Mouse (Mus musculus) intestine, embryonic 14.5 days (tissue): ENCODE results near the gene Ptbp1. TPM values are rescaled to one million over a fixed set of nuclear protein-coding genes. Genes with fewer than 3 reads are reported as not detected.

Experiments used
- ATAC-seq: fragments of 200-750 bp; cut with Nextera tagmentation; replicated peaks from 2 replicates; pipeline ENCODE4 v1.8.0; 2017; ENCODE audit warnings: low read depth, moderate number of reproducible peaks, moderate TSS enrichment, moderate library complexity; ENCODE audit not compliant: low FRiP score, low TSS enrichment
- DNase-seq: peaks from one replicate; pipeline ENCODE4 v3.0.0-alpha.2; 2018; ENCODE audit warnings: low spot score
- H3K27ac ChIP-seq: fragments of 300-500 bp; sonication (generic); 2 replicates; pipeline ENCODE4 v1.5.1; 2014; ENCODE audit warnings: low read depth, mild to moderate bottlenecking, control low read depth
- H3K27me3 ChIP-seq: fragments of 300-500 bp; sonication (generic); replicated peaks from 2 replicates; pipeline ENCODE4 v1.6.1; 2014; ENCODE audit warnings: low read length, control low read depth; ENCODE audit not compliant: control insufficient read depth, insufficient read depth
- H3K36me3 ChIP-seq: fragments of 300-500 bp; sonication (generic); 2 replicates; pipeline ENCODE4 v1.6.1; 2014; ENCODE audit warnings: low read length, control low read depth; ENCODE audit not compliant: control insufficient read depth, insufficient read depth
- H3K4me1 ChIP-seq: fragments of 300-500 bp; sonication (generic); replicated peaks from 2 replicates; pipeline ENCODE4 v1.6.1; 2014; ENCODE audit warnings: low read length, control low read depth, mixed read lengths; ENCODE audit not compliant: control insufficient read depth, insufficient read depth
- H3K4me2 ChIP-seq: fragments of 300-500 bp; sonication (generic); 2 replicates; pipeline ENCODE4 v1.6.1; 2014; ENCODE audit warnings: low read length
- H3K4me3 ChIP-seq: fragments of 300-500 bp; sonication (generic); 2 replicates; pipeline ENCODE4 v1.5.1; 2014; ENCODE audit warnings: low read depth, low read length, control low read depth, mixed read lengths
- H3K9ac ChIP-seq: fragments of 300-500 bp; sonication (generic); 2 replicates; pipeline ENCODE4 v1.6.1; 2014; ENCODE audit warnings: mild to moderate bottlenecking, low read length
- H3K9me3 ChIP-seq: fragments of 300-500 bp; sonication (generic); 2 replicates; pipeline ENCODE4 v1.6.1; 2016; ENCODE audit warnings: low read length, control low read depth; ENCODE audit not compliant: control insufficient read depth
- WGBS: fragments of 180-500 bp; shearing (Covaris S2); extraction: QIAGEN DNeasy Blood & Tissue Kit; methylation state at CpG from one replicate; pipeline ENCODE4 v1.1.7; 2014; 5-methylcytosine and 5-hydroxymethylcytosine counted together
- polyA plus RNA-seq: library from polyadenylated mRNA; unstranded; fragments of >200 nt; fragmentation: Nextera tagmentation; extraction: Ambion mirVana; gene quantifications from 2 replicates; pipeline ENCODE4 v1.2.1, GENCODE M21; 2014

The Ptbp1 gene
- 286 and 291 TPM in 2 replicates for polyA plus RNA-seq

DNA sequence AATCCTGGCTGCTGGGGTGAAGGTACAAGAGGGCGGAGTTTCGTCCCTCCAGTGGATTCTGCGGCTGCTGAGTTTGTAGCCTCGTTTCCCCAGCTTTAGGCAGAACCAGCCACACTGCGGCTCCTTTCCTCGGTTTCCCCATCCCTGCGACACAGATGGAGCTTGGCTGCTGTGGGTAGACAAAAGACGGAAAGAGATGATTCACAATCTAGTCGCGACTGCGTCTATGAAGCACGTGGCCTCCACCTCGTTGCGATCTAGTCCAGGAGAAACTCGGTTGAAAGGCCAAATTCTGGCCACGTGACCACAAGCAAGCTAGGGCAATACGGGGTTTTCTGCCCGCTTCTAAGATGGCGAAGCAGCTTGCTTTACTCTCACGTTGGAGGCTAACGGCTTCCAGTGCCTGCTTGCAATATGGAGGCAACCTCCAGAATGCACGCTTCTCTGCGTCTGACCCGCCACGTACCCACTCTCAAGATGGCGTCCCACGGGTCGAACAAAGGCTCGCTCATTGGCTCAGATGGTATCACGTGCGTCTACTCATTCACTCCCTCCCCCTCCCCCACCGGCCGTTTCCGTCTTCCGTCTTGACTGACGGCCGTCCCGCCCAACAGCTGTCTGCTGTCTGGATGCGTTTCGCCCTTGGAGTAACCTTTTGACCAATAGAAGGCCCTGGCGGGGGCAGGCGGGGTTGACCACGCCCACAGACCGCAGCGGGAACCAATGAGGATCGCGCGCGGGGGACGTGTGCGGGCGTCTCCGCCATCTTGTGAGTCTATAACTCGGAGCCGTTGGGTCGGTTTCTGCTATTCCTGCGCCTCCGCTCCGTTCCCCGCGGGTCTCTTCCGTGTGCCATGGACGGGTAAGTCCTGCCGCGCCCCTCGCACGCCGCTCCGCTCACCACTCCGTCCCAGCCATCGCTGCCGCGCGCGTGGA is at the start of gene Ptbp1:
TSS of gene Ptbp1 (plus strand) at position 568 of the 936 bp plus-strand sequence.
- WGBS, result under 1% methylated on average over 62 of the region's 75 CpGs
- ATAC-seq (peak; percentile 87), DNase-seq (peak; percentile 98)
- peak within 1 kb of the TSS; percentile 100 for H3K27ac ChIP-seq
- H3K36me3 ChIP-seq, result peaks cover 22% of the 10 kb centered on the region
- H3K27me3 ChIP-seq, result no peaks in the 10 kb centered on the region
- peaks cover 46% of the 10 kb centered on the region for H3K4me1 ChIP-seq
- peak within 1 kb of the TSS; percentile 98 for H3K4me3 ChIP-seq
- H3K4me2 ChIP-seq, result peak within 1 kb of the TSS; percentile 98
- H3K9me3 ChIP-seq, result no peaks in the 10 kb centered on the region
- H3K9ac ChIP-seq, result peak within 1 kb of the TSS; percentile 100

DNA sequence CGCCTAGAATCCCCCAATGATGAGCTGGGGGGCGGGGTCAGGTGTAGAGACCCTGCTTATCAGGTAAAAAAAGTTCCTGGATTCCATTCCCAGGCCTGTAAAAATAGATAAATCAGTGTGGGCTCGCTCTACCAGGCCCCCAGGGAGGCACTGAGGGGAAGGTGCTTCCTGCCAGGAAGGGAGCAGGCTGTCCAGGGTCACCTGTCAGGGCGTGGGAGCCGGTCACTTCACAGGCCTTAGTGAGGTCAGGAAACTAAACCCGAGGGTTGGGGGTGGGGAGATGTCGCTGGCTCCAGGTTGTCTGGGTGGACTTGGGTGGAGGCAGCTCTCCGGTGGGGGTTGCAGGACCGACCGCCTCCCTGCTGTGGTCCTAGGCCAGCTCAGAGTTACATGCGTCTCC is 48.6 kb upstream of the Ptbp1 start:
- Histone ChIP-seq H3K4me1 (peaks cover 26% of the 10 kb centered on the region), H3K4me2 (no peak overlapping the region), H3K9me3 (no peaks in the 10 kb centered on the region), H3K27ac (no peak overlapping the region), H3K27me3 (no peaks in the 10 kb centered on the region), H3K9ac (no peak overlapping the region), H3K4me3 (no peak overlapping the region), H3K36me3 (peaks cover 14% of the 10 kb centered on the region; the same call in 1 of the 2 replicates)
- WGBS, result 42% methylated on average over 11 of the region's 11 CpGs
- ATAC-seq (no peak; the same call in 1 of the 2 replicates), DNase-seq (no peak)

- no peaks in the 10 kb centered on the region for H3K27me3 ChIP-seq
- H3K4me2 ChIP-seq, result no peak overlapping the region
- peaks cover 17% of the 10 kb centered on the region; the same call in 1 of the 2 replicates for H3K36me3 ChIP-seq
- DNase-seq (no peak), ATAC-seq (no peak)
- peaks cover 26% of the 10 kb centered on the region for H3K4me1 ChIP-seq
- no peak overlapping the region for H3K9ac ChIP-seq
- H3K9me3 ChIP-seq, result no peaks in the 10 kb centered on the region
- 83% methylated on average over 9 of the region's 9 CpGs for WGBS
- no peak overlapping the region for H3K27ac ChIP-seq
- no peak overlapping the region for H3K4me3 ChIP-seq
Measured at GRCm38 (mm10) chr10:79806331-79806730, 47.9 kb upstream of the Ptbp1 start.

DNA sequence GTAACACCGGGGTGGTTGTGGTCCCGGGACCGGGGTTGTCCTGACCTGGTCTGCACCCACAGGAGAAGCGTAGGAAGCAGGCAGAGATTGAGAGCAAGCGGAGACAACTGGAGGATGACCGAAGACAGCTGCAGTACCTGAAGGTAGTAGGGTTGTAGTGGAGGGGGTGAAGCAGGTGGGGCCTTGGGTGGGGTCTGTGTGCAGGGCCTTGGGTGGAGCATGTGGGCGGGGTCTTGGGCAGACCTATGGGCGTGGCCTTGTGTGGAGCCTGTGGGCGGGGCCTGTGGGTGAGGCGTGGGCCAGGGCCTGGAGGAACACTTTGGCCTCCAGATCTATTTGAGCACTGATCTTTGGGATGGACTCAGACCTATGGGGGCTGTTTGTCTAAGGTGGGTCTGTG is 47.3 kb upstream of the Ptbp1 start:
- Histone ChIP-seq H3K9me3 (no peaks in the 10 kb centered on the region), H3K27me3 (no peaks in the 10 kb centered on the region), H3K9ac (no peak overlapping the region), H3K27ac (no peak overlapping the region), H3K4me3 (no peak overlapping the region), H3K4me1 (peaks cover 26% of the 10 kb centered on the region), H3K36me3 (peaks cover 17% of the 10 kb centered on the region; the same call in 1 of the 2 replicates), H3K4me2 (no peak overlapping the region)
- ATAC-seq (no peak), DNase-seq (no peak)
- 76% methylated on average over 10 of the region's 10 CpGs for WGBS

DNA sequence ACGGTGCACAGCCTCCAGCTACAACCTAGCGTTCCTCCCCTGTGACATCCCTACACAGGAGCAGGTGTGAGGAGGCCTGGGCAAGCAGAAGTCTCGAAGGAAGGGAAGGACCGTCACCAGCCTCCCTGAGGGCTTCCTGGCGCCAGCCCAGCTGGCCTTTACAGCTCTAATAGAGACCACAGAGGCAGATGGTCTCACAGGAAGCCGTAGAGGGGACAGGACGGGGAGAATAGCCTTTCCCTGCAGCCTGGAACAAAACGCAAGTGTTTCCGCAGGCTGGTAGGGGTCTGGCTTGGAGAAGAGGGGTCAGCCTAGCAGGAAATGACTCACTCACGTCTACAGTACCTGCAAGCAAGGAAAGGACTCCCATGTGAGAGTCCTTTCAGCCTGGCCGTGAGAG is 46.4 kb upstream of the Ptbp1 start:
- Histone ChIP-seq H3K27ac (0 out of 2 replicates have a peak overlapping the region, but pooled peaks have one; percentile 11), H3K4me3 (no peak overlapping the region), H3K4me1 (peaks cover 18% of the 10 kb centered on the region), H3K27me3 (no peaks in the 10 kb centered on the region), H3K9ac (no peak overlapping the region), H3K36me3 (peaks cover 17% of the 10 kb centered on the region; the same call in 1 of the 2 replicates), H3K4me2 (no peak overlapping the region), H3K9me3 (no peaks in the 10 kb centered on the region)
- no peak for DNase-seq
- ATAC-seq, result no peak
- 64% methylated on average over 11 of the region's 11 CpGs for WGBS

- peaks cover 18% of the 10 kb centered on the region; the same call in 1 of the 2 replicates for H3K36me3 ChIP-seq
- WGBS, result 87% methylated on average over 11 of the region's 11 CpGs
- DNase-seq (no peak), ATAC-seq (no peak)
- H3K4me2 ChIP-seq, result no peak overlapping the region
- H3K27ac ChIP-seq, result 0 out of 2 replicates have a peak overlapping the region, but pooled peaks have one; percentile 22
- H3K4me1 ChIP-seq, result peaks cover 9% of the 10 kb centered on the region
- H3K9me3 ChIP-seq, result no peaks in the 10 kb centered on the region
- H3K9ac ChIP-seq, result no peak overlapping the region
- H3K27me3 ChIP-seq, result no peaks in the 10 kb centered on the region
- H3K4me3 ChIP-seq, result no peak overlapping the region
Measured at GRCm38 (mm10) chr10:79808728-79809127, 45.5 kb upstream of the Ptbp1 start.

- no peaks in the 10 kb centered on the region for H3K9me3 ChIP-seq
- peak; percentile 37; the same call in 1 of the 2 replicates for ATAC-seq
- no peak overlapping the region for H3K4me2 ChIP-seq
- H3K9ac ChIP-seq, result no peak overlapping the region
- H3K4me1 ChIP-seq, result 0 out of 2 replicates have a peak, but pooled peaks cover under 1% of the 10 kb centered on the region
- no peak overlapping the region for H3K4me3 ChIP-seq
- no peak overlapping the region for H3K27ac ChIP-seq
- WGBS, result 26% methylated on average over 15 of the region's 15 CpGs
- DNase-seq, result peak; percentile 99
- H3K36me3 ChIP-seq, result peaks cover 35% of the 10 kb centered on the region
- H3K27me3 ChIP-seq, result no peaks in the 10 kb centered on the region
Measured at GRCm38 (mm10) chr10:79811736-79812637, 42.2 kb upstream of the Ptbp1 start.

DNA sequence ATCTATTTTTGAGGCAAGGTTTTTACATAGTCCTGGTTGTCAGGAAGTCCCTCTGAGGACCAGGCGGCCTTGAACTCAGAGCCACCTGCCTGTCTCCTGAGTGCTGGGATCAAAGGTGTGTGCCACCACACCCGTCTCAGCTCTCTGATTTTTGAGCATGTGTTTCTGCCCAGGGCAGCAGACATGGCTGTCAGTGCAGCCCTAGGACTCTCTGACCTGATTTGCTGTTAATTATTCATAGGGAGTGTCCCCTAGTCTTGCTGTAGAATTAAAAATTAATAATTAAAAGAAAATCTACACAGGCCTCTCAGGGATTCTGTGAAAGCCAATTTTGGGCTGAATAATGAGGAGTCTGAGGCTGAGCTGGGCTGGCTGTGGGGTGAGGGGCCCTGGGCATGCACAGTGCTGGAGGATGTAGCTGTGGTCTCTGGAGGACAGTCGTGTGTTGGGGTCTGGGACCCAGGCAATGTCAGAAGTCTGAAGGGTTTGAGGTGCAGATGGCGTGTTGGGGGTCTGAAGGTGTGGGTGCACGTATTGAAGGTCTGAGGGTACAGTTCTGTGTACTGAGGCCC is 39.9 kb upstream of the Ptbp1 start:
- Histone ChIP-seq H3K27me3 (no peaks in the 10 kb centered on the region), H3K4me2 (no peak overlapping the region), H3K4me1 (no peaks in the 10 kb centered on the region), H3K9me3 (no peaks in the 10 kb centered on the region), H3K9ac (no peak overlapping the region), H3K36me3 (peaks cover 30% of the 10 kb centered on the region), H3K4me3 (no peak overlapping the region), H3K27ac (no peak overlapping the region)
- 83% methylated on average over 5 of the region's 5 CpGs for WGBS
- no peak for ATAC-seq
- DNase-seq, result no peak
